Mouse (Mus musculus): ENCODE measurements at regions not wholly inside any gene's neighbourhood (a gene's known extent, or its start where the extent isn't known, plus 50 kb on each side); places are given as distances from the start of the nearest gene placed in this dataset.

DNA sequence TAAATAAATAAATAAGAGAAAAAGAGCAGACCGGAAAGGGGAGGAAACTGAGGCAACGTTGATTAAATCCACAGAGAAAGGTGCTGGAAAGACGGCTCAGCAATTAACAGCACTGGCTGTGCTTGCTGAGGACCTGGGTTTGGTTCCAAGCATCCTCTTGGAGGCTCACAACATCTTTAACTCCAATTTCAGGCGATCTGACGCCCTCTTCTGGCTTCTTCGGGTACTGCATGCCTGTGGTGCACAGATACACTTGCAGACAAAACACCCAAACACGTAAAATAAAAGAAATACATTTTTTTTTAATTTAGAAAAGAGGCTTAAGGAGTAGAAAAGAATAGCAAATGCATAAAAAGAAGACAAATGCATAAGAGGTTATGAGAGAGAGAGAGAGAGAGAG, 173.9 kb upstream of the Ubl3 start:
- DNase-seq, result no peak
- 84% methylated on average over 7 of the region's 7 CpGs for WGBS
- Histone ChIP-seq H3K36me3 (ENCODE audit: control insufficient read depth, insufficient read depth, low read length) (no peaks in the 10 kb centered on the region), H3K4me3 (ENCODE audit: insufficient read depth, low read depth, low read length) (no peak overlapping the region), H3K4me1 (ENCODE audit: control insufficient read depth, insufficient read depth, low read length) (no peaks in the 10 kb centered on the region), H3K27me3 (replicated peaks; ENCODE audit: control insufficient read depth, insufficient read depth, low read length) (no peaks in the 10 kb centered on the region), H3K27ac (ENCODE audit: insufficient read depth, low read depth, low read length) (no peak overlapping the region)
- TF ChIP-seq CTCF (conservative IDR thresholded peaks at IDR 0.05; ENCODE audit: insufficient read depth, insufficient read length, low read depth, low read length) (no peak), POLR2A (IDR thresholded peaks at IDR 0.05; ENCODE audit: low read depth, low read length) (no peak)

DNA sequence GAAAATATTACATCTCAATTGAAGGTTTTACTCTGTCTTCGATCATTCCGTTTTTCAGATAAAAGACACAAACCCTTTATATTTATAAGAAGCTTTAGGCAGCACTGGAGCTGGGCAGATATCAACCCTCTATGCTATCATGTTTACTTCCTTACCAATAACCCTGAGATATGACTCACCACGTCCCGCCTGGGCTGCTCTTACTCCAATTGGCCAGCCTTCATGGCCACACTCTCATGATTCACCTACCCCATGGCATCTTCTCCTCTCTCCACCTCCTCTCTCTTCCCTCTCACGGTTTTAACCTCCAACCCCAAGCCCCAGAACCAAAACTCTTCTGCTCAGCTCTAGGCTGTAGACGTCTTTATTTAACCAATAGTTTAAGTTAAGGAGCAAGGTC, 171.9 kb upstream of the Ubl3 start:
- no peak for DNase-seq
- TF ChIP-seq POLR2A (IDR thresholded peaks at IDR 0.05; ENCODE audit: low read depth, low read length), result no peak
- TF ChIP-seq CTCF (conservative IDR thresholded peaks at IDR 0.05; ENCODE audit: insufficient read depth, insufficient read length, low read depth, low read length), result no peak
- no peak overlapping the region for H3K27ac ChIP-seq (ENCODE audit: insufficient read depth, low read depth, low read length)
- no peaks in the 10 kb centered on the region for H3K4me1 ChIP-seq (ENCODE audit: control insufficient read depth, insufficient read depth, low read length)
- H3K4me3 ChIP-seq (ENCODE audit: insufficient read depth, low read depth, low read length), result no peak overlapping the region
- no peaks in the 10 kb centered on the region for H3K27me3 ChIP-seq (replicated peaks; ENCODE audit: control insufficient read depth, insufficient read depth, low read length)
- WGBS, result 87% methylated on average over 6 of the region's 6 CpGs
- H3K36me3 ChIP-seq (ENCODE audit: control insufficient read depth, insufficient read depth, low read length), result no peaks in the 10 kb centered on the region

DNA sequence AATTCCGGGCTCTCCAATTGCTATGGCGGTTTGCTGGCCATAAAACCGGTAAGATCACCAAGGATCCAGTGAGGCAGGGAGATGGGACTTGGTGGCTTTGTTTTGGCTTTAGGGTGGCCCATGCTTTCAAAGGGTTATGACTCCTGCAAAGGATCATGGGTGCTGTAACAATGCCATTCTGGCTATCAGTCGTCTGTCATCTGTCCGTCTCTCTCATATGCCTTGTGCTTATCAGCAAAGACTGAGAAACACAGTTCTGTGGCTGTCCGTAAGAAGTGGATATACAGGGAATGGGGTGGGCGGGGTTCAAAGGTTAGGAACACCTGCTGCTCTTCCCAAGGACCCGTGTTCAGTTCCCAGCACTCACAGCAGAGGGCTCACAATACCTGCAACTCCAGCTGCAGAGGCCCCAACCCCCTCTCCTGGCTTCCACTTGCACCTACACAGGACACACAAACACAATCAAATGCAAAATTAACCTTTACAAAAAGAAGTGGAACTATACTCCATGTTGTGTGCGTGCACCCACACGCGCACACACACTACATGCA, 171.2 kb upstream of the Ubl3 start:
- TF ChIP-seq POLR2A (IDR thresholded peaks at IDR 0.05; ENCODE audit: low read depth, low read length), result no peak
- TF ChIP-seq CTCF (conservative IDR thresholded peaks at IDR 0.05; ENCODE audit: insufficient read depth, insufficient read length, low read depth, low read length), result no peak
- DNase-seq, result no peak
- Histone ChIP-seq H3K27me3 (replicated peaks; ENCODE audit: control insufficient read depth, insufficient read depth, low read length) (no peaks in the 10 kb centered on the region), H3K4me3 (ENCODE audit: insufficient read depth, low read depth, low read length) (no peak overlapping the region), H3K27ac (ENCODE audit: insufficient read depth, low read depth, low read length) (no peak overlapping the region), H3K4me1 (ENCODE audit: control insufficient read depth, insufficient read depth, low read length) (no peaks in the 10 kb centered on the region), H3K36me3 (ENCODE audit: control insufficient read depth, insufficient read depth, low read length) (no peaks in the 10 kb centered on the region)
- WGBS, result 96% methylated on average over 11 of the region's 11 CpGs

DNA sequence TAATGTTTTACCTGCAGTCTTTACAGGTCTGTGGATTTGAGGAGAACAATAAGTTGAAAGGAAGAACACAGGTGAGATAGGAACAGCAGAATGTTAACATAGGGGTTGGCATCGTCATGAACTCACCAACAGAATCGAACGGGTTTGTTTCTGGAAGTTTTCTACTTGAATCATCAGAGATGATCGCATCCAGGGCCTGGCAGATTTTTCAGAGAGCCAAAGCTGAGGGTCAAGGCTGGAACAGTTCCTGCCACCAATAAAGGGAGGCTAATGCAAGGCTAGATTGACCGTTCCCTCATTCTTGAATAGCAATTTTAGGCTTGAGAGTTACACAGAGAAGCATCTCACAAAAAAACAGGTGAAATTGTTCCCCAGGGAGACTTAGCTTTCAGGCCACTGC, 168.0 kb upstream of the Ubl3 start:
- DNase-seq, result no peak
- Histone ChIP-seq H3K4me1 (ENCODE audit: control insufficient read depth, insufficient read depth, low read length) (no peaks in the 10 kb centered on the region), H3K4me3 (ENCODE audit: insufficient read depth, low read depth, low read length) (no peak overlapping the region), H3K36me3 (ENCODE audit: control insufficient read depth, insufficient read depth, low read length) (no peaks in the 10 kb centered on the region), H3K27me3 (replicated peaks; ENCODE audit: control insufficient read depth, insufficient read depth, low read length) (no peaks in the 10 kb centered on the region), H3K27ac (ENCODE audit: insufficient read depth, low read depth, low read length) (no peak overlapping the region)
- TF ChIP-seq POLR2A (IDR thresholded peaks at IDR 0.05; ENCODE audit: low read depth, low read length) (no peak), CTCF (conservative IDR thresholded peaks at IDR 0.05; ENCODE audit: insufficient read depth, insufficient read length, low read depth, low read length) (no peak)
- 91% methylated on average over 5 of the region's 5 CpGs for WGBS

DNA sequence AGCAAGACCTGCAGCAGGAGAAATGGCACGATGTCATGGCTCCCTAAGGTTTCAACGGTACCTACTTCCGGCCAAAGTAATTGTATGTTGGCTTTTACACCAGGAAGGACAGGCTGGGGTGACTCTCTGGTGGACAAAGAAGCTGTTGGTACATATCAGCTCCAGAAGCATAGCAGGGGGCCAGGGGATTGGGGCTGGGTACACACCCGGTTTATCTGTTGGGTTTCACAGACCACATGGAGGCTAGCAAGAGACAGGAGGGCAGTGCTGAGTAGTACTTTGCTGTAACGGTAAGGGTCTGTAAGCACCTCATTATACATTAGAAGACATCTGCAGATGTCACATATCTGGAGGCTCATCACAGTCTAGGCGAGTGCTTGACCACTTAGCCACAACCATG, 164.0 kb upstream of the Ubl3 start:
- WGBS, result 95% methylated on average over 6 of the region's 6 CpGs
- Histone ChIP-seq H3K36me3 (ENCODE audit: control insufficient read depth, insufficient read depth, low read length) (no peaks in the 10 kb centered on the region), H3K4me1 (ENCODE audit: control insufficient read depth, insufficient read depth, low read length) (no peaks in the 10 kb centered on the region), H3K27ac (ENCODE audit: insufficient read depth, low read depth, low read length) (no peak overlapping the region), H3K4me3 (ENCODE audit: insufficient read depth, low read depth, low read length) (no peak overlapping the region), H3K27me3 (replicated peaks; ENCODE audit: control insufficient read depth, insufficient read depth, low read length) (no peaks in the 10 kb centered on the region)
- no peak for DNase-seq
- no peak for TF ChIP-seq CTCF (conservative IDR thresholded peaks at IDR 0.05; ENCODE audit: insufficient read depth, insufficient read length, low read depth, low read length)
- TF ChIP-seq POLR2A (IDR thresholded peaks at IDR 0.05; ENCODE audit: low read depth, low read length), result no peak

DNA sequence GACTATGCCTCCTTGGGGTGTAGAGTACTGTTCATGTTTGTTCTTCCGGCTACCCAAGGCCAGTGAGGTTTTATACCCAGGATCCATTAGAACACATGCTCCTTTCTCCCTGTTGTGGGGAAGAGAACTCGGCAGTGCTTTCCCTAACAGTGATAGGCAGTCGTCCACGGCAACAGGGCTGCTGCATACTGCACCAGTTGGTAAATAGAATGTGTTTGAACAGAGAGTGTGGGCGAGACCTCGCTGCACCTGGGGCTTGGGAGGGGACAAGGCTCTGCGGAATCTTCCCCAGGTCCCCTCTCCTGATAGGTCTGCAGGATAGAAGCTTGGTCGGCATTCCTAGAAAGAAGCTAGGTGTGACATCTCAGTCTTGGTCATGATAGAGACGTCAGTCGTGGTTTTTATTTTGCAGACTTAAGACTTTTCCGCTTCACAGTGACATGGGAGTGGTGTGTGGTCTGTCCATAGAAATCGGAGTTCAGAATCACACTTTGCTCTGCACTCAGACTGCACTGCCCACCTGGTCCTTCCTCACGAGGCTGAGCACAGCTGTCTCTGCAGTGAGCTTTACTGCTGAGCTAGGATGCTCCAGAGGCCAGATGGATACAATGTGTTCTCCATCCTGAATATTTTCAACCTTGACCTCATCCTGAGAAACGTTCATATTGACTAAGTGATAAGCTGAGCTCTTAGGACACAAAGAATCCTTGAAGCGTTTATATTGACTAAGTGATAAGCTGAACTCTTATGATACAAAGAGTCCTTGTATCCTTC, 162.8 kb upstream of the Ubl3 start:
- Histone ChIP-seq H3K4me3 (ENCODE audit: insufficient read depth, low read depth, low read length) (no peak overlapping the region), H3K4me1 (ENCODE audit: control insufficient read depth, insufficient read depth, low read length) (no peaks in the 10 kb centered on the region), H3K27me3 (replicated peaks; ENCODE audit: control insufficient read depth, insufficient read depth, low read length) (no peaks in the 10 kb centered on the region), H3K36me3 (ENCODE audit: control insufficient read depth, insufficient read depth, low read length) (no peaks in the 10 kb centered on the region), H3K27ac (ENCODE audit: insufficient read depth, low read depth, low read length) (no peak overlapping the region)
- TF ChIP-seq POLR2A (IDR thresholded peaks at IDR 0.05; ENCODE audit: low read depth, low read length), result no peak
- TF ChIP-seq CTCF (conservative IDR thresholded peaks at IDR 0.05; ENCODE audit: insufficient read depth, insufficient read length, low read depth, low read length), result no peak
- no peak for DNase-seq
- 72% methylated on average over 15 of the region's 15 CpGs for WGBS

DNA sequence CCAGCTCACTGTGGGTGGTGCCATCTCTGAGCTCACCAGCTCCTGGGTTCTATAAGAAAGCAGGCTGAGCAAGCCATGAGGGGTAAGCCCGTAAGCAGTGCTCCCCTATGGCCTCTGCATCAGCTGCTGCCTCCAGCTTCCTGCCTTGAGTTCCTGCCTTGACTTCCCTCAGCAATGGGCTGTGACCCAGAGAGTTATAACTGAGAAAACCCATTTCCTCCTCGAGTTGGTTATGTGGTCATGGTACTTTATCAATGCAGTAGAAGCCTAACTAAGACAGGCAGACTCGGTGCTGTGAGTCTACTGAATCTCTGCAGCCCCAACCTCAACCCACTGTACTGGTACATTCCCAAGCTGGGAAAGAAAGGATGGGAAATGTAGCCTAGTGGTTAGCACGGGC, 162.2 kb upstream of the Ubl3 start:
- H3K4me3 ChIP-seq (ENCODE audit: insufficient read depth, low read depth, low read length), result no peak overlapping the region
- no peak for TF ChIP-seq POLR2A (IDR thresholded peaks at IDR 0.05; ENCODE audit: low read depth, low read length)
- TF ChIP-seq CTCF (conservative IDR thresholded peaks at IDR 0.05; ENCODE audit: insufficient read depth, insufficient read length, low read depth, low read length), result no peak
- H3K27ac ChIP-seq (ENCODE audit: insufficient read depth, low read depth, low read length), result no peak overlapping the region
- no peak for DNase-seq
- 80% methylated on average over 4 of the region's 4 CpGs for WGBS
- H3K27me3 ChIP-seq (replicated peaks; ENCODE audit: control insufficient read depth, insufficient read depth, low read length), result no peaks in the 10 kb centered on the region
- H3K36me3 ChIP-seq (ENCODE audit: control insufficient read depth, insufficient read depth, low read length), result no peaks in the 10 kb centered on the region
- no peaks in the 10 kb centered on the region for H3K4me1 ChIP-seq (ENCODE audit: control insufficient read depth, insufficient read depth, low read length)
